Mouse (Mus musculus) kidney, postnatal 25 days (tissue): ENCODE results near the gene Fbxo42.
A peak's percentile ranks its signal among the peaks of the same experiment; 100 is the strongest.

Experiments
- DNase-seq, 2 experiments: peaks; one replicate each; pipeline ENCODE4 v3.0.0; 2021; ENCODE audit warnings: mixed read lengths in 2 of 2

The Fbxo42 gene

DNA sequence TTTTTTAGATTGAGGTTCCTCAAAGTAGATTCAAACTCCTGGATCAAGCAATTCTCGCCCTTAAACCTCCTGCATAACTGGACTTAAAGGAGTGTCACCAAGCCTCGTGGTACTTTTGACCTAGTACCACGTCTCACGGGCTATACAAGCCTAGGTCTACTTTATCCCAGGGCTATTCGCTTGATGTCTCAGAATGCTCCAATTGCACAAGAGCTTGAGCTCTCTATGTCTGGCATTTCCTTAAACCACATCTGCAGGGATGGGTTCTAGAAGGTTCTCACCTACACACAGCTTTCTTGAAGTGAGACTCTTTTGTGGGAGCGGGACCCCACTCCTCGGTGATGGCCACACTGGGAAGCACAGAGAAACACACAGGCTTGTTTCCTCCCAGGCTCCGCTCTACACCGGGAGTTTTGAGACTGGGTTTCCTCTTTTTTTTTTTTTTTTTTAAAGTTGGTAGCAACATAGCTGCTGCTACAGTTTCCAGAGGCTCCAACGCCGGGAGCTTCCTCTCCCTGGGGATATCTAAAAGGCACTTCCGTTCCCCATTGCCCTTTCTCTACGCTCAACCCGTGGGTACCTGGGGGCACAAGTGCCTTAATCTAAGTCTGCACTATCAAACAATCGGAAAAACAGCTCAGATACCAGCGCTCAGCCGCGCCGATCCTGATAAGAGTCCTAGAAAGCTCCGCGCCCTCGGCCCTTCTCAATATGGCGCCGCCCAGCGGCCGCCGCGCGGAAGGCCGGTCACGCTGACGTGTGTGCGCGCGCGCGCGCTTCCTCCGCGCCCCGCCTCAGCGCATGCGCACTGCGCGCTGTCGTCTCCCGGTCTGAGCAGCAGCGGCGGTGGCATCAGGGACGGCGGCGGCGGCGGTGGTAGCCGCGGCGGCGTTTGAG is at the start of gene Fbxo42:
TSS of gene Fbxo42 (plus strand) at position 802 of the 897 bp plus-strand sequence.
- DNase-seq = peak; percentile 92 to 95

GRCm38 (mm10) chr4:141098935-141099334 is 48.8 kb upstream of the Fbxo42 start:
- DNase-seq = no peak

DNA sequence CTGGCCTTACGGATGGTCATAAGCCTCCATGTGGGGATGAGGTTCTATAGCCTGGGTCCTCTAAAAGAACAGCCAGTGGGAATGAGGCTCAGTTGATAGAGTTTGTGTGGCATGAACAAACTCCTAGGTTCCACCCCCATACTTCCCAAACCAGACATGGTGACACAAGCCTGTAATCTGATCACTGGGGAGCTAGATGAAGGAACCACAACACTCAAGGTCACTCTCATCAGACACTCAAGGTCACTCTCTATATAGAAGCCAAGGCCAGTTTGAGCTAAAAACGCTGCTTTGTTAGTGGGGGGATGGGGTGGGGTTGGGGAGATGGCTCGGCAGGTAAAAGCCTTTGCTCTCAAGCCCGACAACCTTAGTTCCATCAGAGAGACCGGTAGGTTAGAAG is 47.8 kb upstream of the Fbxo42 start:
- no peak for DNase-seq

GRCm38 (mm10) chr4:141101291-141101690 is 46.4 kb upstream of the Fbxo42 start:
- DNase-seq = no peak

DNA sequence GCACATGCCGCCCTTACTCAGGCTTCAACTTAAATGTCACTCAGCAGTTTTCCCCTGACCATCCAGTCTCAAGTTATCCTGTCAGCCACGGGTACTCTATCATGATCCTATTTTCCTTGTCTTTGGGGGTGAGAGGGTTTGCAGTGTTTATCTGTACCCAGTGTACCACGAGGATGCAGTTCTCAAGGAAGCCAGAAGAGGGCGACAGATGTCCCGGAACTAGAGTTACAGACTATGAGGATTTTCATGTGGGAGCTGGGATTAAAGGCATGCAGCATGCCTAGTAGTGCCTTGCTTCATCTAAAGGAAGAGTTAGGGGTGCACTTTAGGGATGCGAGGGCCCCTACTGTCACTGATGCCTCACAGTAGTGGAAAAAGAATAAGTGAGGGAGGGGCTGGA is 45.9 kb upstream of the Fbxo42 start:
- DNase-seq = peak; percentile 46 to 63

- DNase-seq = no peak
Observed at GRCm38 (mm10) chr4:141106526-141107183, 41.1 kb upstream of the Fbxo42 start.

GRCm38 (mm10) chr4:141108196-141108732 is 39.4 kb upstream of the Fbxo42 start:
- DNase-seq = no peak

DNA sequence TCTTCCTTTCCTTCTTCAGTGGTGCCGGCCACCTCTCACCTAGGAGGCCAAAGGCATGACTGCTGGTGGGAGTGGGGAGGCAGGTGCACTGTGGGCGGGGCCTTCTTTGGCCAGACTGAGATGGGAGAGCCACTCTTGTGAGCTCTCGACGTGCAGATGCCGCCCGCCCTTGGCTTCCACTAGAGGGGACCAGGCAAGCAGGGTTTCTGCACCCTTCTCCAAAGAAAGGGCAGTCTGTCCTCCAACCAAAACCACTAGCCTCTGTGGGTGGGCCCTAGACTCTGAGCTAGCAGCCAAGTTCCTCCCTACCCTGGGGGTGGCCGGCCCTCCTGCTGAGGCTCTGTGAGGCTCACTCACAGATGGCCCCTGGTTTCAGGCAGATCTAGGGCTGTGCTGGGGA is 33.9 kb upstream of the Fbxo42 start:
- DNase-seq = peak in 1 of 2 experiments; percentile 48

- DNase-seq = no peak
Observed at GRCm38 (mm10) chr4:141114521-141114981, 33.2 kb upstream of the Fbxo42 start.

GRCm38 (mm10) chr4:141115398-141115797 is 32.3 kb upstream of the Fbxo42 start:
- DNase-seq = peak in 1 of 2 experiments; percentile 60

DNA sequence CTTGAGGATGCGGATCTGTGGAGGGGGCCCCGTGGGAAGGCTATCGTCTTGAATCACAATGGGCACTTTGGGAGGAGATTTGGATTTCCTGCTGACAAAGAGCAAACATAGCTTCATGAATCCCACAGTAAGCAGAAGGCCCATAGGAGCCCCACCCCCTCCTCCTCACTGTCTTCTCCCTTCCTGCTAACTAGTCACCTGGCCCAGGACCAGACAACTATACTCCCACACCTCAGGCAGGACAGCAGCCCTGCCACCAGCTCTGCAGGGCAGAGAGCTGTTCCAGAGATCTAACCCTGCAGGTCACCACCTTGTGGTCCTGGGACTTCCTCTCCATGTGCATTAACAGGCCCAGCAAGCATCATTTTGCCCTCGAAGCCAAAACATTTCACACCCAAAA is 29.0 kb upstream of the Fbxo42 start:
- peak; percentile 40 to 65 for DNase-seq

- peak in 1 of 2 experiments; percentile 61 for DNase-seq
Observed at GRCm38 (mm10) chr4:141120700-141121099, 27.0 kb upstream of the Fbxo42 start.

DNA sequence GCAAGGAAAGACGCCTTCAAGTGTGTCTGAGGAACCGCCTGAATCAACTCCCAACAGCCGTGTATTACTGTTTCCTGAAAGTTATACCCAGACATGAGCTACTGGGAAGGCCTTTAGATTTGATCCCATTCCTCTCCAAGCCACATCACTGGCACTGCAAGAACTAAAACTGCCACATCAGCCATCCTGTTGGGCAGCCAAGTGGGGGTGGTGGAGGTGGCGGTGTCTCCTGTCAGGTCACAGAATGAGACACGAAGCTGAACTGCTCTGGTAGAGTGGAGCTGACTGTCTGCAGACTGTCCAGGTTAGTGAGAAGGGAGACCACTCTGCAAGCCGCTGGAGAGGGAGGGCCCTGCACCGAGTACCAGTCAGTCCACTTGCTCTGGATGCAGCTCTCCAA is 25.1 kb upstream of the Fbxo42 start:
- no peak for DNase-seq

GRCm38 (mm10) chr4:141123065-141123464 is 24.6 kb upstream of the Fbxo42 start:
- no peak for DNase-seq

GRCm38 (mm10) chr4:141129190-141129710 is 18.5 kb upstream of the Fbxo42 start:
- no peak for DNase-seq

DNA sequence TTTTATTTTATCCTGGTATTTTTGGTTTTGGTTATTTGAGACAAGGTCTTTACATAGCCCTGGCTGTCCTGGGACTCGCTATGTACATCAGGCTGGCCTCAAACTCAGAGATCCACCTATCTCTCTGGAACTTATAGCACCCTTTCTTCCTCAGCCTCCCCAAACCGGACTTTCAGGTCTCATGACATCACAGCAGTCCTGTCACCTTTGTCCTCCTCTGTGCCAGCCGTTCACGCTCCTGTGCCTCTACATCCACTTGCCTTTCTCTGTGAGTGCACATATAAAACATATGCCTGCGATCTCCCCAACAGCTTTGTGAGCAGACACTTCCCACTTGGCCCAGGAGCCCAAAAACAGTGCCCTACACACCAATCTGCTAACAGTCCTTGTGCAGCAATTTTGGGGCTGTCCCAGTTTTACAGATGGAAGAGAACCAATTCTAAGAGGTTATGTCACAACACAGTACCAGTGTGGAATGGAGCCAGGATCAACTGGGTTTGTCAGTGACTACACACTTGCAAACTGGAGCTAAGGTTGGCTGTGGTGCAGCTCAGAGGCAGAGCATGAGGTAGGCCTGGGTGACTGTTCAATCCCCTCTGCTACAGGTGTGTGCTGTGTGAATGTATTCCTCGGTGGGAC is 16.9 kb upstream of the Fbxo42 start:
- DNase-seq = peak; percentile 46 to 72

DNA sequence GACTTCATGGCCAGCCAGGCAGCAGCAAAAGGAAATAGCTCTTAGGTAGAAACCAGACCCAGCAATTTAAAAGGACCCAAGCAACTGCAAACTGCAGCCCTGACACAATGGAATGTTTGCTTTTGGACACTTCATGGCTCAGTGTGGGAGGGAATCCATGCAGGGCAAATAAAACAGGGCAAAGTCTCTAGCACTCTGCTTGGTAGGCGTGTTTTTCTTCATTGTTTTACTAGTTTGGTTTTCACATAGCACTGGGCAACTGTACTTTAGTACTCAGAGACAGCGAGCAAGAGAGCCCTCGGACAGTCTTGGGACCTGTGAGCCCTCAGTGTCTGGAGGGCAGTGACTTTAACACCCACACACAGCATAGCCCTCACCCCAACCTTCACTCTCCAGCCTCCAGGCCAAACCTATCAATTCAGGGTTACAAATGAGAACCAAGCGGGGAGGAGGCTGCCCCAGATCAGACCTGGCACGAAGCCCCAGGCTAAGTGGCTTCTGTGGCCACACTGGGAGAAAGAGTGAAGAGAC is 16.1 kb upstream of the Fbxo42 start:
- DNase-seq = peak; percentile 56 to 79

GRCm38 (mm10) chr4:141132191-141132590 is 15.5 kb upstream of the Fbxo42 start:
- no peak for DNase-seq

GRCm38 (mm10) chr4:141133227-141133626 is 14.5 kb upstream of the Fbxo42 start:
- DNase-seq = no peak

DNA sequence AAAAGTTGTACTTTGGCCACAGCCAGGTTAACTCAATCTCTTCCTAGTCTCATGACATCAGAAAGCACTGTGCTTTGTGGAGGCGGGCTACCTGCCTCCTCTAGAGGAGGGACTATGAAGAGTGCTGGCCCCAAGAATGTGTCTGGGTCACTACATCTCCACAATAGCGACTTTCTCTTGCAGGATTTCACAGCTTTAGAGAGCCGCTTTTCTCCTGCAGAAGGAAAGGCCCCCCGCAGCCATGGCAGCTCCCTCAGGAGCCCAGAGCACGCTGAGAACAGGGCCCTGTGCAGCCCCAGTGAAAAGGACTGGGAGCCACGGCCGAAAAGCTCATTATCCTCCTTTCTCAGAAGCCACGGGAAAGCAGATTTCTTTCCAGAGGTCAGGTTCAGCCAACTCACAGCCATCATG is 13.7 kb upstream of the Fbxo42 start:
- peak; percentile 51 to 80 for DNase-seq

DNA sequence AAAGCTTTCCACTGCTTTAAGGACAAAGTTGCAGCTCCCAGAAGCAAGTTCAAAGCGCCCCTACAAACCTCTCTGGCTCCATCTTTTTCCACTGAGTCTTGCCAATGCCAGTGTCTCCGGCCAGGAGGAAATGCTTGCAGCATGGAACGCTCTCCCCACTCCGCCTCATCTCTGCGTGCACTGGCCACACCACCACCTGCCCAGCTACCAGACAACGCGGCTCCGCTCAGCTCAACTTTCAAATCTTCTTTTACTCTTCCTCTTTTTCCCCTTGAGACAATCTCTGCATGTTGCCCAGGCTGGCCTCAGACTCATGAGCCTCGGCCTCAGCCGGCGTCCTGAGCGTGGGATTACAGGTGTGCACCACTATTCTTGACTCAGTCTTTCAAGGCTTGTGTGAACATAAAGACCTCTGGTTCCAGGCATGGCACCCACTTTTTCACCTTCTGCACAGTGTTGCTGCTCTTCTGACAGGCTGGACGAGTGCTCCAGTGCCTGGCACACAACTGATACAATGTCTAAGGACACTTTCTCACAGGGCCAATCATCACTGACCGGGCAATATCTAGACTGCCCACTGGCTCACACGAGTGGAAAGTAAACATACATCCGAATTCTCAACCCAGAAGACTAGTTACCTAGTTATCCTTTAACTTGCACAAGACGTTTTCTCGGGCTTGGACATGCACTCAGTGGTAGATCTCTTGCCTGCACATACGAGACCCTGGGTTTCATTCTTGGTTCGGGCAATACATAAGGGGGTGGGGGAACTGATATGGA is 12.8 kb upstream of the Fbxo42 start:
- DNase-seq = peak; percentile 33 to 70

DNA sequence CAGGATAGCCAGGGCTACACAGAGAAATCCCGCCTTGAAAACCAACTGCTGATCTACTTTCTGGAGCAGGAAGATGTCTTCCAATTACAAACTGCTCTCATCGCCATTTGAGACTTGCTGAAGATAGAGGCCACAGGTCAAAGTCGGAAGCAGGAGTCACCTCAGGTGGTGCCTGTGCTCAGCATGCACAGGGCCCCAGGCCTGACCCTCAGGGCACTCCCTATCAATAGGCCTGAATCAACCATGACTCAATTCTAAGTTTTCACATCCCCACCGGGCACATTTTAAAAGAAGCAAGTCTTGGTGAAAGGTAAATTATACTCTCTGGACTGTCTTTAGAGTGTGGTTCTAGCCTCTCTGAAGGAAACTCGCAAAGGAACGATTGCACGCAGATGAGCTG is 11.6 kb upstream of the Fbxo42 start:
- DNase-seq = no peak
